Mouse (Mus musculus) thymus, postnatal 25 days (tissue): ENCODE results near the gene Tmem87b.

Source experiments
- DNase-seq: peaks from one replicate; pipeline ENCODE4 v3.0.0; 2022

Tmem87b gene

DNA sequence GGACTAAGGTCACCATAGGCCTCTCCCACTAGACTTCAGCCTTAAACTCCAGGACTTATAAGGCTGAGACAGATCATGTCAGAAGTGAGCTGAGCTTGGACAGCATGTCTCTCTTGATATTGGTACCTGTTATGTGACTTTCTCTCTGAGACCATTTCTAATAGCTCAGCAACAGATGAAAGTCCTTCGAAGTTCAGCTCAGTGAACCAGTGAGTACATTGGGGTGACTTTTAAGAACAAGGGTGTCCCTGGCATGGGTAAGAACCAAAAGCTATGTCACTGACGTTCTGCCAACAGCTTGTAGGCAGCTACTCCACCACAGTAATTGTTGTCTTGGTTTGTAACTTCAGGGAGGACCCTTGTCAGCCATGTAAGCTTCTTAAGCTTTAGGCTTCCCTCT is 2.7 kb downstream of the Tmem87b start:
- DNase-seq, result no peak

- DNase-seq, result no peak
Measured at GRCm38 (mm10) chr2:128823893-128824292, 6.0 kb downstream of the Tmem87b start.

DNA sequence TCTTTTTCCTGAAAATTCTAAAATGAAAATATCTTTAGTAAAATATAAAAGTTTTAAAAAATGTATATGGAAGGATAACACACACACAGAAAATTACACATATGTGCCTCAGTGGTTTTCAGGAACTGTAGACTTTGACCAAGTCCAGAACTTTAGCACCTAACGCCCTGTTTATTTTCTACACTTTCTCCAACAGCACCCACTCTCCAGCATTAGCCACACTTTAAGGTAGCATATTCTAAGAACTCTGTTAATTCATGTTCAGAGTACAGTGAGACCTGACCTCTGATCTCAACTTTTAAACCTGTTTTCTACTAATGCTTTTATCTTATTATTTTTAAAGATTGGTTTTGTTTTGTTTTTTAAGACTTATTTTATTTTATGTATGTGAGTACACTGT is 9.9 kb downstream of the Tmem87b start:
- no peak for DNase-seq

DNA sequence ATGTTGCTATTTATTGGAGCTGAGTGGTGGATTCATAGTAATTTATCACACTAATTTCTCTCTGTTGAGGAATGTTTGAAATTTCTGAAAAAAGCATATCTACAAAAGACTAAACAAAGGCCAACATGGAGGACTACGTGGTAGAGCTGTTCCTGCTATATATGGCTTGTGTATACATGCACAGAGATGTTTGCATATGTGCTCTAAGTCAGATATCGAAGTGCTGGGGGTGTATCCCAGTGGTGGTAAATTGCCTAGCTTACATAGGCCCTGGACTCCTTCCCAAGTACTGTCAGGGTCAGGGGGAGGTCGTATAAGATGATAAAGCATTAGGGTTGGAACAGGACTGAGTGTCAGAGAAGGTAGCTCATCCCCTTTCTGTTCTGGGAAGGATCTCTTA is 14.7 kb downstream of the Tmem87b start:
- no peak for DNase-seq

GRCm38 (mm10) chr2:128833035-128833434 is 15.1 kb downstream of the Tmem87b start:
- DNase-seq, result no peak

GRCm38 (mm10) chr2:128833435-128833834 is 15.5 kb downstream of the Tmem87b start:
- DNase-seq, result no peak

DNA sequence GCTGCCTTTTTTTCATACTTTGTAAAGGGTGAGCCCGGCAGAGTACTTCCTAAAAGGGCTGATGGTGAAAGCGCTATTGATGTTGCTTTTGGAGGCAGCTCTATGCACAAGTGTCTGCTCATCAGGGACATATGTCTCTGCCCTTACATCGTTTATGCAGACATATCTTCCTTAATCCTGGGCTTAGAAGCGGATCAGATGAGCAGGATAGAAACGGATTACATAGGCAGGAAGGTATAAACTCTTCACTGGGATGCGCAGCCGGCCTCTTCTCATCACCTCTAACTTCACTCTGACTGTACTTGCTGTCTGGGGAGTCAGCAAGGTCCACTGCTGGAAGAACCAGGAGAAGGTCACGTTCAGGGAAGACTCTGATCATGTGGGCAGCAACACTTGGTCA is 19.6 kb downstream of the Tmem87b start:
- DNase-seq, result no peak

DNA sequence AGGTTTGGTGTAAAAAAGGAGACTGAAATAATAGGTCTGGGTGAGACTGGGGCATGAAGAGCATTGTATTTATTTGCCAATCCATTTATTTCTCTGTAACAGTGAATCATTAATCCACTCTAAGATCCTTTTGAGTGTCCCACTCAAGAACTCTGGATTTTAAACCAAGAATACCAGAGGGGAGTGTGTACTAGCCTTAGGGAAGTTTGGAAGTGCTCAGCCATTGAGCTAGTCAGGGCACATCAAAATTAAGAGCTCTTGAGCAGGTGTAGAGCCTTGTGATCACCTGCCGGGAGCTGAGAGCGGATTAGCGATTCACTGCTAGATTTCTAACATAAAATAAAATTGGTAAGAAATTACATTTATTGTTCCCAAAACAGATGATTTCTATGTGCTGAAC is 20.7 kb downstream of the Tmem87b start:
- no peak for DNase-seq

DNA sequence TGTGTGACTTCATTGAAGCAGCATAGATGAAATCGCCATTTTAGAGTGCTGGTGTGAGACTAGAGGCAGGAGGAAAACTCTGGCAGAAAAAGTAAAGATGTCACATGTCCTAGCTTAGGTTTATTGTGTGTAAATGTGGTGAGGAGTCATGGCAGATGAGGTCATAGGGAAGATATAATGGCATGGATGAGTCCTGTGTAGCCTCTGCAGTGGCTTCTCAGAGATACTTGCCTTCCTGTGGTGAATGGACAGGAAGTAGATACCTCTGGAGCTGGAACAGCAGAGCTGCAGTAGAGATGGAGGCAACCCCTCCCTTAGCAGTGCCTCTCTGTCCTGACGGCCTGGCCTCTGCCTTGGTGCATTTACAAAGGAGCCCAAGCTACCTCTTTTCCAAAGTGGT is 21.6 kb downstream of the Tmem87b start:
- no peak for DNase-seq

DNA sequence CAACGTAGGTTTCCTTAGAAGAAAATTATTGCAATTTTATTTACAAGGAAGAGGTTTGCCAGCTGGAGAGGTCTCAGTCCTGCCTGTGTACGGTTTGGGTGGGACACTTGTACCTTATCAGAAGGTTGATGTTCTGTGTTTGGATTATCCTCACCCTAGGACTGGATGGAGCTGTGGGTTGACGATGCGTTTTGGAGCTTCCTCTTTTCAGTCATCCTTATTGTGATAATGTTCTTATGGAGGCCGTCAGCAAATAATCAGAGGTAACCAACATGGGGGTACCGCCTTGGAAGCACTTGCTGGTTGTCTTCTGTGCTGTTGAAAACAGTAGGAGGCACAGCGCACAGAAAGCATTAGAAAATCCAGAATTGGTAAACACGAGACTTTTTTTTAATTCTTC is 24.5 kb downstream of the Tmem87b start:
- no peak for DNase-seq

DNA sequence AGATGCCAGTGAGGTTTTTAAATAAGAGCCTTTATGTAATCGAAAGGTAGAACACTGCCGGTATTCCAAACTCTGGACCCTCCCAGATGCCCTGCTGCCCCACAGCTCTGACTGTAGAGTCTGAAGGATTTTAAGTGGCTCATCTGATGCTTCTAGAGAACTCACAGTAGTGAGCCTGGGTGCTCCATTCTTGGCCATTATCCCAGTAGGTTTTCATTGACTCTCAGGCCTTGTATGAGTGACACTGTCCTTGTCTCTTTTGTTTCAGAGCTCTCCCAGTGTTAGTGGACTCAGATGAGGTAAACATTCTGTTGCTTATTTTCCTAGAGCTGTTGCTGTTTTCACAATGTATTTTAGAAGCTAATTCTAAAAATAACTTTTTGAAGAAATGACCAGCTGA is 32.1 kb downstream of the Tmem87b start:
- no peak for DNase-seq

DNA sequence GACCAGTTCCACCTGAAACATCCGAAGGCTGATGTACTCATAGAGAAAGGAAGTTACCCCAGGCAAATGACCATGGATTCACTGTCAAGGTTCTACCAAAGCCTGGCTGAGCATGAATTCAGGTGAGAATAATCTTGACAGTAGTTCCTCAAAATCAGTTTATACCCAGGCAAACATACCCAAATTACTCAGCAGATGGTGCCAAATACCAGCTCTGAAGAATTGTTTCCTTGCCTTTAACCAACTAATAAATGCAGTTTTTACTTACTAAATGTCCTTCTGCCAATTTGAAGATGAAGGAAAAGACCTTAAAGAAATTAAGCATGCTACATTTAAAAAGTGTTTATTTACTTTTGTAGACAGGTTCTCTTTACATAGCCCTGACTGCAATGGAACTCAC is 38.8 kb downstream of the Tmem87b start:
- no peak for DNase-seq

DNA sequence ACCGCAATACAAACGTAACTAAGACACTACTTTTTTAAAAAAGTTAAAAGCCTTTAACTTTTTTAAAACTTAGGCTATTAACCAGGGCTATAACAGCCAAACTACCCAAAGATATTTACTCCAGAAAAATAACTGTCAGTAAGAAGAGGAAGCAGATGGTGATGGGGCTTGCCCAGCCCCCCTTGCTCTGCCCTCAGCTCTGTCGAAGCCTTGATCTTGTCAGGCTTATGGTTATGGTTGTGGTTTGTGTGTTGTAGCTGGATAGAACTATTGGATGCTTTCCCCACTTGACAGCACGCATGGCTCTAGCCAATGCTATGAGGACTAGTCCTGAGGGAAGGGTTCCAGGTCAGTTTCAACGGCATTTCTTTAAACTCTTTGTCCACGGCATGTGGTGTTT is 41.0 kb downstream of the Tmem87b start:
- DNase-seq, result no peak

DNA sequence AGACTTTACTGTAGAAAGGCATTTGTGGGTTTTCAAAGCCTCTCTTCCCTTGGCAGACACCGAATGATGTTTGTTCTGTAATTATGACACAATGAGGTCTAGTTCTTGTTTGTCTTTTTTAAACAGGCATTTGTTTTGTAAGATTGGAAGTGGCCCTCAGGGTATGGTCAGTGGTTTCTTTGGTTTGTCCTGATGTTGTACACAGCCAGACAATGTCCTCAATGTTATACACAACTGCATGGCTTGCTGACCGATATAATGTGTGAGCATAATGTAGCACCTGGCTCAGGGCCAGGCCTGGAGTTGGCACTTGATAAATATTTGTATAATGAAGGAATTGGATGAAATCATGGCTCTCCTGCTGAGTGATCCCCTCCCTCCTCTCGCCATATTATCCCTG is 41.9 kb downstream of the Tmem87b start:
- no peak for DNase-seq

- no peak for DNase-seq
Measured at GRCm38 (mm10) chr2:128862636-128863035, 44.7 kb downstream of the Tmem87b start, which contains the start of gene Fbln7. Gene Fbln7, plus strand, starts transcription at chr2:128862981.

DNA sequence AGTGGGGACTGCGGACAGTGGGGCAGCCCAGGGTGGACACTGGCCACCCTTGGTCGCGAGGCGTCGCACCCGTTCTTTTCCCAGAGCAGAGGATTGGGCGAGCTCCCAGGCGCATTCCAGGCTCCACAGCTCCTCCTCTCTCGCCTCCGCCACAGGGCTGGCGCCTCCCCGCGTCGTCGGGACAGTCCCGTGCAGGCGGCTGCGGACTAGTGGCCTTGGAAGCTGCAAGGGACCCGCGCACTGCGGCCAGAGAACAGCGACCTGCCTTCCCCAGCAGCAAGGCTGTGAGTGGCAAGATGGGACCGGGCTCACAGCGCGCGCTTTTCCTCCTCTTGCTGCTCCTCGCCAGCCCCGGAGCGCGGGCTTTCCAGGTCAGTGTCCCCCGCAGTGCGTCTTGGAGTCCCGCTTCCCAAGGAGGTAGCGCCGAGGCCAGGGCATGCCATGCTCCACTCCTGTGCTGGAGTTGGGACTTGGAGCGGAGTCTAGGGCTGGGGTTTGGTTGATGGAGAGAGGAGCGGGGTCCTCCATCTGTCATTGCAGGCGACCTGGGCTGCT is 45.9 kb downstream of the Tmem87b start:
- no peak for DNase-seq

DNA sequence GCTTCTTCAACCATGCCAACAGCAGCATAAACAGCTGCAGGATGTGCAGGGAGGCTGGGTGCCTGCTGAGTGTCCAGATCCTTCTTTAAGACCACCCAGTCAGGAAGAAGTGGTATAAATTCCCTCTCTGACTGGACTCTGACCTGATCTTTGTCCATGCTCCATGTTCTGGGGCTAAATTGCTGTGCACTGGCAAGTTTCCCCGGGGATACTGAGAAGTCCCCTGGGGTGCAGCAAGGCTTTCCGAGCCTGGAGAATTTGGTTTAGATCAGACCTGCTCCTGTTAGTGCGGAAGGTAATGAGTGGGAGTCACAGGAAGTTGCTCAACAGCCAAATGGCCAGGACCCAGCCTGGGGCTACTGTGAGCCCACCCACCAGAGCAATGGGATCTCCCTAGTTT is 47.1 kb downstream of the Tmem87b start:
- DNase-seq, result no peak

DNA sequence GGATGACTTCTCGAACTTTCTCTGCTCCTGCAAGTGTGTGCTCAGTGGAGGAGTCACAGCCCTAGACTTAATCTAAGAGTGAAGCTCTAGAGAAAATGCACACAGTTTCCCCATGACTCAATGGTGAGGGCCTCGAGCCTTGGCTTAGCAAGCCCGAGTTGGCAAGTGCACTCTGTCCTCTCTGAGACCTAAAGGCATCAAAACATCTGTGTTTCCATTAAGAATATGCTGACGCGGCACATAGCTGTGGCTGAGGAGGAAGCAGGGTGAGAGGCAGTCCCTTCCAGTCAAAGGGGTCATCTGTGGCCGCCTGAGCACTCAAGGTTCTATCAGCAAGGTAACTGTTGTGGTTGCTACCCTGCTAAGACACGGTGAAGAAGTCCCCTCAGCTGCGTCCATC is 53.7 kb downstream of the Tmem87b start:
- DNase-seq, result no peak

DNA sequence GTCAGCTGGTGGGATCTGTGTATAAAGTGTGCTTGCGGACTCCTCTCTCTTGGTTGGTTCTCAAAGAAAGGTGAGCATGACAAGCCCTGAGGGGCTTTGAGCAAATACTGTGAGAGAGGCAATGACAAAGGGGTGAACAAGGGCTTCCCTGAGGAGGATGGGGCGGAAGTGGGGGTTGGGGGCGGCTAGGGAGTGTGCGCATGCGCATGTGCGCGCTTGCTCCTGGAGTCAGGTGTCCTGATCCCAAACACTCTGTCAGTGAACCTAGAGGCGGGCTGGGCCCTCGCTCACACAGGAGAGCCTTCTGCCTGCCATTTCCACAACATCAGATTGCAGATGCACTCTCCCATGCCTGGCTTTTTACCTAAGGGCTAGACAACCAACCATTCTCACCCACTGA is 54.3 kb downstream of the Tmem87b start:
- no peak for DNase-seq

- no peak for DNase-seq
Measured at GRCm38 (mm10) chr2:128875526-128875925, 57.6 kb downstream of the Tmem87b start.

GRCm38 (mm10) chr2:128881236-128881635 is 63.3 kb downstream of the Tmem87b start:
- DNase-seq, result peak; percentile 40

DNA sequence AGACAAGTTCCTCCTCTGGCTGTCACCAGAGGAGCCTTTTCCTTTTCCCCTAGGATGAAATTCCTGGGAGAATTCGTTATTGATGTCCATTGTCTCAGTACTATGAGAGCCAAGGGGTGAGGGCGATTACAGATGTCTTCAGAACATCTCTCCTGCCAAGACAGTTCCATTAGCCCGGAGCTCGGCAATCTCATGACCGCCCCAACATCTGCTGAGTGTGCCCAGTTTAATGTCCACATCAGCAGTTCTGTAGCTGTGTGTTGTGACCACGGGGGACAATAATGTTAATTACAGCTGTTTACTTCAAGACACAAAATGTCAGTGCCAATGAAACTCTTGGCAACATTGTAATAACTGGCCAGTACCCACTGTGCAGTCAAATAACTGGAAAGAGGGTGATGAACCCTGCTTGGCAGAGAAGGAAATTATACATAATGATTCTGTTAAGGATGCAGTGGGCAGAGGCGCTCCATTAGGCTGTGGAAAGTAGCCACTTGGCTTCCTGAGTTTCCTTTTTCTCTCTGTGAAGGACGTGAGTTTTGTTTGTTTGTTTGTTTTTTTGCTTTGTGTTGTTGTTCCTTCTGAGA is 67.4 kb downstream of the Tmem87b start:
- no peak for DNase-seq

- no peak for DNase-seq
Measured at GRCm38 (mm10) chr2:128887866-128888550, 70.1 kb downstream of the Tmem87b start.

DNA sequence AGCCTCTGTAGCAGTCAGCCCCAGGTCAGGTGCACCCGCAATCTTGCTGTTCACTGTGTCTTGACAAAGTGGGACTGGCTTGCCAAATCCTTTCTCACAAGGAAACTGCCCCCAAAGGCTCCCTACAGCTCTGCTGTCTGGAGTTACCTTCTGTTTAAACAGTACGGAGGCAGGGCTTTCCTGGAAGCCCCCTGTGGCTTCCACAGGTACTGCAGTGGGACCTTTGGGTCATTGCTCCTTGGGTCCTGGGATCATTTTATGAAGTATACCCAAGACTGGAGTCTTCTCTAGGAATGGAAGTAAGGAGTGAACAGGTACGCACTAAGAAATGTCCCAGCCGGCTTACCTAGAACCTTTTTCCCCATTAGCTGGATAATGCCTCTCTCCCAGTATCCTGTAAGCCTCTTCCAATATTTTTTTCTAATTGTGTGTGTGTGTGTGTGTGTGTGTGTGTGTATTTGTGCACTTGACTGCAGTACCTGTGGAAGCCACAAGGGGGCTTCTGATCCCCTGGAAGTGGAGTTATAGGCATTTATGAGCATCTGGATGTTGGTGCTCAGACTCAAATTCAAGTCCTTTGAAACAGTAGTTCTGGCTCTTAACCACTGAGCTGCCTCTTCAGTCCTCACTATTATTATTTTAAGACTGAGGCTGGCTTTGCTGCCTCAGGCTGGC is 72.9 kb downstream of the Tmem87b start:
- DNase-seq, result no peak
